Mouse (Mus musculus) testis, postnatal 10 days (tissue): Measurements from ENCODE around the gene Vps53.
A peak's percentile ranks its signal among the peaks of the same experiment; 100 is the strongest.
"Not testable (repeated sequence)": the region's sequence is repeated elsewhere in the genome, so short reads cannot be mapped to it uniquely, and the experiment has no call there.

Experiments used
- DNase-seq: peaks from one replicate; pipeline ENCODE4 v3.0.0; 2021; ENCODE audit warnings: low spot score

Vps53 gene

GRCm38 (mm10) chr11:76179495-76180145 is at the start of gene Vps53, which contains the start of gene Fam57a:
TSS of gene Vps53 (minus strand) at chr11:76179647.
TSS of gene Fam57a (plus strand) at chr11:76179671.
- peak; percentile 88 for DNase-seq

- no peak for DNase-seq
Observed at GRCm38 (mm10) chr11:76225051-76225450, 45.6 kb upstream of the Vps53 start.

DNA sequence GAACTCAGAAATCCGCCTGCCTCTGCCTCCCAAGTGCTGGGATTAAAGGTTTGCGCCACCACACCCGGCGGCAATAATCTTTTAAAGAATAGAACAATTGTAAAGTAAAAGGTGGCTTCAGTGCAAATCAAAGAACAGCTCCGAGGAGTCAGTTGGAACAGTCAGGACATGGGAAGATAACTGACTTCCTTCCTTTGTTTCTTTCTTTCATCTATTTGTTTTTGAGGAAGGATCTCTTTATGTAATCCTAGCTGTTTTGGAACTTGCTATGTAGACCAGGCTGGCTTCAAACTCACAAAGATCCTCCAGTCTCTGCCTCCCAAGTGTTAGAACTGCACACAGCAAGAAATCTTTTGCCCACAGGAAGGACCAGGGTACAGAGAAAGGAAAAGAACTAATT is 45.2 kb upstream of the Vps53 start:
- no peak for DNase-seq

- DNase-seq: peak; percentile 99
Observed at GRCm38 (mm10) chr11:76217390-76217800, 37.9 kb upstream of the Vps53 start, which contains the start of the genes Dbil5 and Gemin4. TSS of gene Dbil5 (plus strand) at chr11:76217608. TSS of gene Gemin4 (minus strand) at chr11:76217664.

DNA sequence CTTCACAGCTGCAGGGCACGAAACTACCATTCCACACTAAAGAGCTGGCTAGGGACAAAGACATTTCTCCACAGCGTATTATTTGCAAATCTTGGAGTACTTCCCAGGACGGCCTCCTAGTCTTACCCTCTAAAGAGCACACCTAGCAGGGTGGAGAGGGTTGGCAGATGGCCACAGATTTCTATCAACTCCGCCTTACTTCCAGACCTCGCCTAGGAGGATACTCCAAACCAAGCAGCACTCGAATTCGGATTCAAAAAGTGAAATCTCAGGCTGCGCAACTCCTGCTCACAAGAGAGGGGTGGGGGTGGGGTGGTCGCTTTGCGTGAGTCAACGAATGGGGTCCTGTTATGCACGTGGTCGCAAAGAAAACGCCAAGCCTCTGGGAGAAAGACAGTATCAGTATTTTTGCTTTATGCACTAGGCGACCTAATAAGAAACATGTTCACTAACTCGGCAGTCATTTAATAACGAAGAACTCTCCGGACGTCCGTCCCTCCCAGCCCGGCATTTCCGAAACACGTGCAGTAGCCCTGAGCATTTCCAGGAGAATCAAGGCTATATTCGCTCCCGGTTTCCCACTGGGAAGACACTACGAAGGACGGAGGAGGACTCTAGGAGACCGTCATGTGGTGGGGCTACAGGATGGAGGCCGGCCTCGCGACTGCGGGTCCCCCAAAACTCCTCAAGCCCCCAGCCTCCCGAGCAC is 37.4 kb upstream of the Vps53 start:
- no peak for DNase-seq

- no peak for DNase-seq
Observed at GRCm38 (mm10) chr11:76216049-76216540, 36.6 kb upstream of the Vps53 start.

- DNase-seq: no peak
Observed at GRCm38 (mm10) chr11:76215011-76215410, 35.6 kb upstream of the Vps53 start.

- no peak for DNase-seq
Observed at GRCm38 (mm10) chr11:76213841-76214240, 34.4 kb upstream of the Vps53 start.

GRCm38 (mm10) chr11:76211595-76211994 is 32.1 kb upstream of the Vps53 start:
- not testable (repeated sequence) for DNase-seq

- DNase-seq: no peak
Observed at GRCm38 (mm10) chr11:76210228-76210985, 31.0 kb upstream of the Vps53 start.

DNA sequence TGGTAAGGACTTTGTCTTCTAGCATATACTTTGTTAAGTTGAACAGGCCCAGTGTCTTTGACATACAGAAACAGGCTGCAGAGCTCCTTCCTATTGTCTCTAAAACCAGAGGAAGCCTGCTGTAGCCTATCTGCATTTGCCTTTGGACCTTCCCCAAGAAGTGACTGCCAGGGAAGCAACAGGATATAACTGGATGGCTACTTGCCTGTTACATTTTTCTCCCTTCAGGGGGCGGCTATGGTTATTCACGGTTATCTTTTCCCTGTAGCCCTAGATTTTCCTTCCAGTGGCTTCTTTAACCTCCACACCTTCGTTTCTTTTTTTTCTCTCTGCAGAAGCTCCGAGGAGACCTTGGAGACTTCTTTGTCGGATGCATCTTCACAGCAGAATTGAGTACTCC is 27.3 kb upstream of the Vps53 start:
- no peak for DNase-seq

- DNase-seq: peak; percentile 88
Observed at GRCm38 (mm10) chr11:76201761-76202674, 22.6 kb upstream of the Vps53 start.

- no peak for DNase-seq
Observed at GRCm38 (mm10) chr11:76196977-76197469, 17.6 kb upstream of the Vps53 start.

GRCm38 (mm10) chr11:76196275-76196976 is 17.0 kb upstream of the Vps53 start:
- DNase-seq: no peak

GRCm38 (mm10) chr11:76186908-76187307 is 7.5 kb upstream of the Vps53 start:
- no peak for DNase-seq

GRCm38 (mm10) chr11:76183745-76184144 is 4.3 kb upstream of the Vps53 start:
- DNase-seq: no peak

DNA sequence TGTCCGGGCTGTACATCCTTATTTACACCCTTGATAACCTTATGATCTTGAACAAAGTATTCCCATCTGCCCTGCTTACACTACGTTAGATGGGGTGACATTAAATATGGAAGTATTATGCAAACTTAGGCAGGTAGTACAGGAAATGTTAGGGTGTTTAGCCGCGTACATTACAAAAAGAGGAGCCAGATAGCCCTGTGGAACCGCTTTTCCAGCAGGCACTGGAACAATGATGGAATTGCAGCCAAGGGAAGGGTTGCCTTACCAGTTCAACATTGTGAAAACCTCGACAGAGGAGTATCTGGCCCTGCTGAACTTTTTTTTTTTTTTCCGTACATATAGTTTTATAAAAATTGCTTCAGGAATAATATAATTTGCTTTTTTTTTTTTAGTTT is 696 bp upstream of the Vps53 start:
- no peak for DNase-seq

- DNase-seq: peak; percentile 48
Observed at GRCm38 (mm10) chr11:76178726-76179494, 537 bp downstream of the Vps53 start.

GRCm38 (mm10) chr11:76170207-76170606 is 9.2 kb downstream of the Vps53 start:
- DNase-seq: no peak

DNA sequence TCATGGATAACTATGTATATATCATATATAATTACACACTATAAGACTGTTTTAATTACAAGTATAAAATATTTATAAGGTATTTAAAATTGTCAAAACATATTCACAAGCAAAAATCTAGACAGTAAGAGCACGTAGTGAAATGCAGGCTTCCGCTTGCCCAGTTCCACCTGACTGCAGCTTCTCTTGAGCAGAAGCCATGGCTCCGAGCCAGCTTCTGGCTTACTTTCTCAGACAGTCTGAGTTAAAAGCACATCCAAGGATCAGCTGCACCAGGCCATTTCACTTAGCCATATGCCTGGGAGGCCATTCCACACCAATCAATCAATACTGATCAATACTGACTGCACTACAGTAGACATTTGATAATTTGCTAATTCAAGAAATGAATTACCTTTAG is 10.5 kb downstream of the Vps53 start:
- DNase-seq: no peak
